Mouse (Mus musculus) MEL (cell line): ENCODE data around the gene D6Ertd527e. TPM values are rescaled to one million over a fixed set of nuclear protein-coding genes. Genes with fewer than 3 reads are reported as not detected.

Source experiments
- DNase-seq: peaks from one replicate; pipeline ENCODE4 v3.0.0; 2011; ENCODE audit warnings: low read depth, low spot score
- H3K27ac ChIP-seq: 2 replicates; pipeline ENCODE4 v1.5.1; 2012; ENCODE audit warnings: low read depth, mild to moderate bottlenecking, control low read depth, low read length, moderate library complexity; ENCODE audit not compliant: control insufficient read depth
- H3K27me3 ChIP-seq, 2 experiments: fragments of 150-350 bp in 1 of 2; sonication (generic) in 1 of 2; 2 replicates each; pipeline ENCODE4 v1.6.1; 2012; ENCODE audit warnings: low read length in 2 of 2, mild to moderate bottlenecking in 2 of 2, improper control_type of control experiment in 1 of 2, moderate library complexity in 1 of 2; ENCODE audit not compliant: insufficient read depth in 2 of 2, control insufficient read depth in 1 of 2
- H3K36me3 ChIP-seq, 2 experiments: 2 replicates each; pipeline ENCODE4 v1.6.1; 2012 to 2014; ENCODE audit warnings: low read length in 2 of 2, improper control_type of control experiment in 1 of 2, inconsistent platforms in 1 of 2, mild to moderate bottlenecking in 1 of 2; ENCODE audit not compliant: insufficient read depth in 2 of 2, control insufficient read depth in 1 of 2
- H3K4me1 ChIP-seq, 2 experiments: fragments of 150-350 bp in 1 of 2; sonication (generic) in 1 of 2; 2 replicates each; pipeline ENCODE4 v1.6.1; 2012; ENCODE audit warnings: low read length in 2 of 2, improper control_type of control experiment in 1 of 2, mild to moderate bottlenecking in 1 of 2; ENCODE audit not compliant: insufficient read depth in 2 of 2, control insufficient read depth in 1 of 2
- H3K4me3 ChIP-seq, 2 experiments: fragments of 150-350 bp in 1 of 2; sonication (generic) in 1 of 2; 2 replicates each; pipeline ENCODE4 v1.5.1; 2012; ENCODE audit warnings: low read depth in 2 of 2, low read length in 2 of 2, mild to moderate bottlenecking in 2 of 2, moderate library complexity in 2 of 2, control low read depth in 1 of 2, improper control_type of control experiment in 1 of 2; ENCODE audit not compliant: control insufficient read depth in 1 of 2, insufficient read depth in 1 of 2
- H3K79me2 ChIP-seq: 2 replicates; pipeline ENCODE4 v1.6.1; 2012; ENCODE audit warnings: mild to moderate bottlenecking, low read length, moderate library complexity; ENCODE audit not compliant: control insufficient read depth, poor library complexity, insufficient read depth
- H3K9ac ChIP-seq: 2 replicates; pipeline ENCODE4 v1.6.1; 2012; ENCODE audit warnings: low read depth, mild to moderate bottlenecking, control low read depth, low read length, moderate library complexity; ENCODE audit not compliant: control insufficient read depth, poor library complexity, severe bottlenecking
- H3K9me3 ChIP-seq: fragments of 150-350 bp; sonication (generic); replicated peaks from 2 replicates; pipeline ENCODE4 v1.6.1; 2012; ENCODE audit warnings: mild to moderate bottlenecking, low read length, improper control_type of control experiment, moderate library complexity; ENCODE audit not compliant: insufficient read depth
- EP300 ChIP-seq, 2 experiments: IDR thresholded peaks; 2 replicates each; pipeline ENCODE4 v1.6.1; 2011; ENCODE audit warnings: improper control_type of control experiment in 2 of 2, low read length in 2 of 2, low read depth in 1 of 2, mild to moderate bottlenecking in 1 of 2
- ETS1 ChIP-seq: IDR thresholded peaks from 2 replicates; pipeline ENCODE4 v1.6.1; 2012; ENCODE audit warnings: low read depth, mild to moderate bottlenecking, inconsistent platforms, low read length, improper control_type of control experiment, moderate library complexity
- GATA1 ChIP-seq: IDR thresholded peaks from 2 replicates; pipeline ENCODE4 v1.6.1; 2011; ENCODE audit warnings: low read depth, low read length, improper control_type of control experiment
- KAT2A ChIP-seq: conservative IDR thresholded peaks from 2 replicates; pipeline ENCODE4 v1.6.1; 2012; ENCODE audit warnings: low read depth, low read length, improper control_type of control experiment, inconsistent platforms
- MAFK ChIP-seq: IDR thresholded peaks from 2 replicates; pipeline ENCODE4 v1.6.1; 2011; ENCODE audit warnings: low read depth, mild to moderate bottlenecking, low read length, improper control_type of control experiment, borderline replicate concordance
- MEF2A ChIP-seq: IDR thresholded peaks from 2 replicates; pipeline ENCODE4 v1.6.1; 2014; ENCODE audit warnings: low read depth, mild to moderate bottlenecking, inconsistent platforms, low read length, improper control_type of control experiment; ENCODE audit not compliant: poor library complexity, insufficient replicate concordance, severe bottlenecking; ENCODE audit errors: extremely low read depth
- MYB ChIP-seq: IDR thresholded peaks from 2 replicates; pipeline ENCODE4 v1.6.1; 2011; ENCODE audit warnings: mild to moderate bottlenecking, low read depth, low read length, improper control_type of control experiment
- NRF1 ChIP-seq: IDR thresholded peaks from 2 replicates; pipeline ENCODE4 v1.6.1; 2014; ENCODE audit warnings: low read depth, mild to moderate bottlenecking, inconsistent platforms, low read length, improper control_type of control experiment, moderate library complexity; ENCODE audit not compliant: poor library complexity, insufficient read depth, severe bottlenecking
- POLR2AphosphoS2 ChIP-seq: IDR thresholded peaks from 2 replicates; pipeline ENCODE4 v1.6.1; 2011; ENCODE audit warnings: low read length, improper control_type of control experiment
- POLR2AphosphoS5 ChIP-seq: IDR thresholded peaks from 2 replicates; pipeline ENCODE4 v1.6.1; 2012; ENCODE audit warnings: low read depth, borderline replicate concordance, mild to moderate bottlenecking, inconsistent platforms, low read length, moderate library complexity, mixed read lengths
- SIN3A ChIP-seq: IDR thresholded peaks from 2 replicates; pipeline ENCODE4 v1.6.1; 2012; ENCODE audit warnings: low read length, improper control_type of control experiment, inconsistent platforms
- UBTF ChIP-seq: IDR thresholded peaks from 2 replicates; pipeline ENCODE4 v1.6.1; 2012; ENCODE audit warnings: low read depth, mild to moderate bottlenecking, inconsistent platforms, low read length, improper control_type of control experiment, moderate library complexity, borderline replicate concordance; ENCODE audit not compliant: insufficient read depth
- USF1 ChIP-seq: IDR thresholded peaks from 2 replicates; pipeline ENCODE4 v1.6.1; 2014; ENCODE audit warnings: low read depth, mild to moderate bottlenecking, inconsistent platforms, low read length, improper control_type of control experiment, moderate library complexity
- USF2 ChIP-seq, 2 experiments: IDR thresholded peaks; 2 replicates each; pipeline ENCODE4 v1.6.1; 2011 to 2012; ENCODE audit warnings: improper control_type of control experiment in 2 of 2, low read length in 2 of 2, borderline replicate concordance in 1 of 2, inconsistent platforms in 1 of 2, low read depth in 1 of 2, mild to moderate bottlenecking in 1 of 2; ENCODE audit not compliant: insufficient read depth in 1 of 2
- polyA plus RNA-seq, 2 experiments: library from polyadenylated mRNA; stranded (reverse) in 1 of 2; unstranded in 1 of 2; fragments of >175 nt in 1 of 2; fragments of >200 nt in 1 of 2; gene quantifications; 2 replicates each; pipeline versions ENCODE4 v1.2.1 to v1.2.4; 2012; ENCODE audit warnings: low replicate concordance in 2 of 2, low read depth in 1 of 2; ENCODE audit not compliant: insufficient read length in 2 of 2, insufficient read depth in 1 of 2, missing spikeins in 1 of 2
- total RNA-seq: library from RNA; depleted of rRNA; stranded (reverse); fragments of 300-350 nt; gene quantifications from 2 replicates; pipeline ENCODE4 v1.2.3, GENCODE M21; 2012

The D6Ertd527e gene
- total and polyA plus RNA-seq, 3 experiments, result 0.06 TPM; not detected in 2

- Histone ChIP-seq H3K27ac (no peak overlapping the region), H3K36me3 (no peaks in the 10 kb centered on the region), H3K9me3 (no peaks in the 10 kb centered on the region), H3K4me3 (no peak overlapping the region), H3K27me3 (peaks cover 9 to 10% of the 10 kb centered on the region in 2 experiments), H3K9ac (no peak overlapping the region)
- DNase-seq, result no peak
- TF ChIP-seq USF1, result no peak
- TF ChIP-seq SIN3A, result no peak
- TF ChIP-seq POLR2AphosphoS5, result no peak
- no peak for TF ChIP-seq KAT2A
- no peak for TF ChIP-seq MEF2A
- TF ChIP-seq USF2 (IDR thresholded peaks at IDR 0.05; ENCODE audit: borderline replicate concordance in 1 of 2, insufficient read depth in 1 of 2, low read depth in 1 of 2, low read length in 2 of 2), result no peak
- no peak for TF ChIP-seq UBTF
- TF ChIP-seq, all 39 proteins: peak for 0
- H3K79me2 ChIP-seq, result no peaks in the 10 kb centered on the region
- peaks cover 0 to 7% of the 10 kb centered on the region in 2 experiments; a peak in 2 of 4 replicates for H3K4me1 ChIP-seq
Measured at GRCm38 (mm10) chr6:87158062-87158623, 53.6 kb downstream of the D6Ertd527e start.

GRCm38 (mm10) chr6:87160196-87160595, 55.6 kb downstream of the D6Ertd527e start:
- Histone ChIP-seq H3K27me3 (peaks cover 9 to 12% of the 10 kb centered on the region in 2 experiments), H3K4me1 (no peaks in the 10 kb centered on the region)
- TF ChIP-seq NRF1 (no peak), POLR2AphosphoS2 (no peak), MAFK (no peak), EP300 (IDR thresholded peaks at IDR 0.05; ENCODE audit: low read depth in 1 of 2, low read length in 2 of 2) (no peak), MYB (no peak), GATA1 (no peak), ETS1 (no peak), UBTF (no peak), SIN3A (no peak)
- TF ChIP-seq, all 39 proteins: peak for 0
- no peaks in the 10 kb centered on the region for H3K9me3 ChIP-seq
- no peak overlapping the region for H3K27ac ChIP-seq
- no peak overlapping the region for H3K4me3 ChIP-seq
- no peak overlapping the region for H3K9ac ChIP-seq
- H3K79me2 ChIP-seq, result no peaks in the 10 kb centered on the region
- no peak for DNase-seq
- no peaks in the 10 kb centered on the region for H3K36me3 ChIP-seq
